Mouse (Mus musculus): ENCODE data around the gene Prpsap1. TPM values are rescaled to one million over a fixed set of nuclear protein-coding genes. Genes with fewer than 3 reads are reported as not detected.
A peak's percentile ranks its signal among the peaks of the same experiment; 100 is the strongest.

Prpsap1 gene
- 160 and 212 TPM in 2 replicates for polyA plus RNA-seq (2014; fragmentation: Nextera tagmentation; extraction: Ambion mirVana)

DNA sequence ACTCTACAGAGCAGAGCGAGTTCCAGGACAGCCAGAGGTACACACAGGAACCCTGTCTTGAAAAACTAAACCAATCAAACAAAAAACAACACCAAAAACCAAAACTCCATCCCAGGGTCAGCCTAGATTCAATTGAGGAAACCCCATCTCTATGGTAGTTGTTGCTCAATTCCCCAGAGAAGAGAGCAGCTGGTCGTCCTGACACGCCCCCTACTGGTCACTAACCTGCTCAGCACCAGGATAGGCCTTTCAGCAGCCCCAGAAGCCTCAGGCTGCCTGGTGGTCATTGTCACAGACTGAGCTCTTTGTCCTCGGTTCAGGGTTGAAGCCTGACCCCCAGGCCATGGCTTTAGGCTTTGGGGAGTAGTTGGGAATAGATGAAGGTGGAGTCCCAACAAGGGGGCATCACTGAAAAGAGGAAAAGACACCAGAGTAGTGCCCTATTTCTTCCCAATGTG is at the start of gene Prpsap1:
Gene Prpsap1, minus strand, starts transcription at position 408 of the 458 bp plus-strand sequence.
- no peak within 1 kb of the TSS for H3K4me3 ChIP-seq (ENCODE audit: low read length)
- H3K27ac ChIP-seq (ENCODE audit: low read depth, low read length) = peak within 1 kb of the TSS; percentile 86; the same call in 1 of the 2 replicates
- peaks cover 15% of the 10 kb centered on the region for H3K4me1 ChIP-seq (ENCODE audit: control insufficient read depth, insufficient read depth, low read length)
- no peak within 1 kb of the TSS for H3K4me2 ChIP-seq (replicated peaks; ENCODE audit: low read depth, low read length)
- 28% methylated on average over 4 of the region's 4 CpGs for WGBS
- no peak within 1 kb of the TSS for H3K9ac ChIP-seq (ENCODE audit: low read depth, low read length)
- no peaks in the 10 kb centered on the region for H3K36me3 ChIP-seq (ENCODE audit: control insufficient read depth, insufficient read depth, low read length)
- H3K9me3 ChIP-seq (ENCODE audit: control insufficient read depth, low read length) = no peaks in the 10 kb centered on the region
- H3K27me3 ChIP-seq (ENCODE audit: control insufficient read depth, insufficient read depth, low read length) = no peaks in the 10 kb centered on the region
- ATAC-seq (ENCODE audit: low FRiP score, low TSS enrichment) = no peak

DNA sequence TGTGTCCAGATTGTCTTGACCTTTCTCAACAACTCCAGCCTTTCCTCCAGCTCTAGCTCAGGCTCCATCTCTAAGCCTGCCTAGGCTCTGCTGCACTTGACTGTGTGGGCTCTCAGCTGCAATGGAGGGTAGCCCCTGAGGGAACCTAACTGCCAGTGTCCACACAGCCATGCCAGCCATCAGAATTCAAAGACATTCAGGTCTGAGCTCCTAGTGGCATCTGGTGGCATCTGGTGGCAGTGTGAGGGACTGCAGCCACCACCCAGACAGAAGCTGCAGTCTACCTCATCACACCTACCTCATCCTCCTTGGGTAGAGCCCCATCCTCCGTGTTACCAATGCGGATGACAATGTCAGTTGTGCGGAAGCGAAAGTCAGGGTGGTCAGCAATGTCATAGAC is 49.1 kb upstream of the Prpsap1 start:
- Histone ChIP-seq H3K27me3 (ENCODE audit: control insufficient read depth, insufficient read depth, low read length) (no peaks in the 10 kb centered on the region), H3K4me3 (ENCODE audit: low read length) (no peak overlapping the region), H3K27ac (ENCODE audit: low read depth, low read length) (no peak overlapping the region), H3K36me3 (ENCODE audit: control insufficient read depth, insufficient read depth, low read length) (peaks cover 93% of the 10 kb centered on the region), H3K9ac (ENCODE audit: low read depth, low read length) (no peak overlapping the region), H3K4me2 (replicated peaks; ENCODE audit: low read depth, low read length) (no peak overlapping the region), H3K9me3 (ENCODE audit: control insufficient read depth, low read length) (no peaks in the 10 kb centered on the region), H3K4me1 (ENCODE audit: control insufficient read depth, insufficient read depth, low read length) (no peaks in the 10 kb centered on the region)
- 84% methylated on average over 4 of the region's 4 CpGs for WGBS
- ATAC-seq (ENCODE audit: low FRiP score, low TSS enrichment) = no peak

DNA sequence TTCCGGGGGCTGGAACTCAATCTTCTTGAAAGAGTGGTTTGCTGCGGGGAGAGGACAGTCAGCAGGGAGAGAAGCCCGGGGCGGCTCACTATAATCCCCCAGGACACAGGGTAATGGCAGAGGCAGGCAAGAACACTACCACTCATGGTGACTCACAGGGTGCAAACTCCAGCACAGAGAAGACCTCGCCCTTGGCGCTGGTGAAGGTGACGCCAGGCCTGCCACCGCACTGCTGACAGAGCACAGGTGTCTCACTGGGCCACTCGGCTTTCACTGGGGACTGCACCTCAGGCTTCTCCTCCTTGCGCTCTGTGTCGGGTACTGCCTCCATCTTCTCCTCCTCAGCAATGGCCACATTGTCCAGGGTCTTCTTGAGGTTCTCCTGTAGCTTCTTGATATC is 47.2 kb upstream of the Prpsap1 start:
- 95% methylated on average over 11 of the region's 11 CpGs for WGBS
- Histone ChIP-seq H3K4me3 (ENCODE audit: low read length) (no peak overlapping the region), H3K9ac (ENCODE audit: low read depth, low read length) (no peak overlapping the region), H3K36me3 (ENCODE audit: control insufficient read depth, insufficient read depth, low read length) (peaks cover 78% of the 10 kb centered on the region), H3K27ac (ENCODE audit: low read depth, low read length) (no peak overlapping the region), H3K4me2 (replicated peaks; ENCODE audit: low read depth, low read length) (no peak overlapping the region), H3K4me1 (ENCODE audit: control insufficient read depth, insufficient read depth, low read length) (no peaks in the 10 kb centered on the region), H3K27me3 (ENCODE audit: control insufficient read depth, insufficient read depth, low read length) (no peaks in the 10 kb centered on the region), H3K9me3 (ENCODE audit: control insufficient read depth, low read length) (no peaks in the 10 kb centered on the region)
- ATAC-seq (ENCODE audit: low FRiP score, low TSS enrichment) = no peak

DNA sequence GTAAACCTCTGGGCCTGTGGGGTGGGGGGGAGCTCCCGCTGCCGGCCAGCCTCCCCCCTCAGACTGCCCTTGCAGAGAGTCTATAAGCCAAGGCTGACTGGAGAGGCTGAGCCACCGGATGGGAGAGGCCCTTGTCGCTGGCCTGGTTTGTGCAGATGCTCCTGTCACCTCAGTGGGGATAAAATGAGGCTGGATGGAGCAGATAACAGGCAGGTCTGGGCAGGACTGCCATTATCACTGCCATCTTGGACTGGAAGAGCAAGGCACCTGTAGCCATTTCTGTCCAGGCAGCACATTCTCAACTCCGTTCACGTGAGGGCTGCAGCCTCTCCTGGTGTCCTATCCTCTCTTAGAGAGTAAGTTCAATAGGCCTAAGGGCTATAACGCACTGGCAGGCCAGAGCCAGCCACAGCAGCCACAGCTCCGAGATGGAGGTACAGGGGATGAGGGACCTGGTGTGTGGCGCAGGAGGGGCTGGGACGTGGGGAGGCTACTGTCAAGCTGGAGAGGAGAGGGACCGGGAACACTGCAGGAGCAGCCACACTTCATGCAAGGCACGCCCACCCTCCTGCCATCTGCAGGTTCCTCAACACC is 44.2 kb upstream of the Prpsap1 start:
- whole genome bisulfite sequencing = 89% methylated on average over 12 of the region's 12 CpGs
- ATAC-seq (ENCODE audit: low FRiP score, low TSS enrichment) = no peak

DNA sequence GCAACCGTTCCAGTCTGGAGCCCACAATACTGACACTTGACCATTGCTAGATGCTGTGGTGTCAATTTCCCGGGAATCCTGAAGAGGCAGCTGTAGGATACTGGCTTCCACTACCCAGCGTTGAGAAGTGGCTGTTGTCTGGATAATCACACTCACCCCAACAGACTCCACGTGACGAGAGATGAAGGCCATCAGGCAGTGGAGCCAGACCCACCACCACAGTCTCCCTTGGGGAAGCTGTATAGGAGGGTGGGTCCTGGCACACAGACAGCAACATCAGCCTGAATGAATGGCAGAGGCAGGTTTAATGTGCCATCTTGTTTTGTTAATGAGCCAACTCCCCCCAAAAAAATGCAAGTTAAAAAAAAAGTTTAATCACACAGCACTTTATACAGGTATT is 43.4 kb upstream of the Prpsap1 start:
- H3K4me2 ChIP-seq (replicated peaks; ENCODE audit: low read depth, low read length) = no peak overlapping the region
- WGBS = 79% methylated on average over 5 of the region's 5 CpGs
- no peak for ATAC-seq (ENCODE audit: low FRiP score, low TSS enrichment)
- peaks cover 40% of the 10 kb centered on the region for H3K36me3 ChIP-seq (ENCODE audit: control insufficient read depth, insufficient read depth, low read length)
- H3K9ac ChIP-seq (ENCODE audit: low read depth, low read length) = no peak overlapping the region
- peaks cover 9% of the 10 kb centered on the region; the same call in 1 of the 2 replicates for H3K27me3 ChIP-seq (ENCODE audit: control insufficient read depth, insufficient read depth, low read length)
- no peak overlapping the region for H3K4me3 ChIP-seq (ENCODE audit: low read length)
- H3K4me1 ChIP-seq (ENCODE audit: control insufficient read depth, insufficient read depth, low read length) = peaks cover 7% of the 10 kb centered on the region; the same call in 1 of the 2 replicates
- H3K27ac ChIP-seq (ENCODE audit: low read depth, low read length) = no peak overlapping the region
- H3K9me3 ChIP-seq (ENCODE audit: control insufficient read depth, low read length) = no peaks in the 10 kb centered on the region

More for the DNA sequence above, 44.2 kb upstream of the Prpsap1 start:
- Histone ChIP-seq H3K4me1 (ENCODE audit: control insufficient read depth, insufficient read depth, low read length) (0 out of 2 replicates have a peak, but pooled peaks cover 5% of the 10 kb centered on the region), H3K4me2 (replicated peaks; ENCODE audit: low read depth, low read length) (no peak overlapping the region), H3K27ac (ENCODE audit: low read depth, low read length) (no peak overlapping the region), H3K36me3 (ENCODE audit: control insufficient read depth, insufficient read depth, low read length) (peaks cover 49% of the 10 kb centered on the region), H3K9me3 (ENCODE audit: control insufficient read depth, low read length) (no peaks in the 10 kb centered on the region), H3K4me3 (ENCODE audit: low read length) (no peak overlapping the region), H3K27me3 (ENCODE audit: control insufficient read depth, insufficient read depth, low read length) (peaks cover 2% of the 10 kb centered on the region; the same call in 1 of the 2 replicates), H3K9ac (ENCODE audit: low read depth, low read length) (no peak overlapping the region)

DNA sequence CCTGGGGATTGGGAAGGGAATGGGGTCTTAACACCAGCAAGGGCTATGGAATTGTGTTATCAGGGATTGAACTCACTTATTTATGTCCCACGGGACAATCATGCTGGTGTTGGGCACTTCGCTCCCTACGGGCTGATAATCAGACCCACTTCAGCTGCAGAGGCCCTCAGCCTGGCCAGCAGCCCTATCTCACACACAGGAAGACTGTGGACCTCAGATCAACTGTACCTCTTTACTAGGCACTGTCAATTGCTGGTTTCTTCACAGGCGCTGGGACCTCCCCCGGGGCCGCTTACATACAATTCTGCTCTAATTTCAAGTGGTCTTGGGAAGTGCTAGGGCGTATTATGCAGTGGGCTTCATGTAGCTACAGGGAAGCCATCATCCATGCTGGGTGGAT is 42.7 kb upstream of the Prpsap1 start:
- Histone ChIP-seq H3K4me2 (replicated peaks; ENCODE audit: low read depth, low read length) (no peak overlapping the region), H3K27ac (ENCODE audit: low read depth, low read length) (no peak overlapping the region), H3K36me3 (ENCODE audit: control insufficient read depth, insufficient read depth, low read length) (peaks cover 34% of the 10 kb centered on the region), H3K9me3 (ENCODE audit: control insufficient read depth, low read length) (no peaks in the 10 kb centered on the region), H3K4me1 (ENCODE audit: control insufficient read depth, insufficient read depth, low read length) (peaks cover 14% of the 10 kb centered on the region; the same call in 1 of the 2 replicates), H3K9ac (ENCODE audit: low read depth, low read length) (no peak overlapping the region), H3K4me3 (ENCODE audit: low read length) (no peak overlapping the region), H3K27me3 (ENCODE audit: control insufficient read depth, insufficient read depth, low read length) (peaks cover 15% of the 10 kb centered on the region)
- 91% methylated on average over 7 of the region's 7 CpGs for WGBS
- no peak for ATAC-seq (ENCODE audit: low FRiP score, low TSS enrichment)

DNA sequence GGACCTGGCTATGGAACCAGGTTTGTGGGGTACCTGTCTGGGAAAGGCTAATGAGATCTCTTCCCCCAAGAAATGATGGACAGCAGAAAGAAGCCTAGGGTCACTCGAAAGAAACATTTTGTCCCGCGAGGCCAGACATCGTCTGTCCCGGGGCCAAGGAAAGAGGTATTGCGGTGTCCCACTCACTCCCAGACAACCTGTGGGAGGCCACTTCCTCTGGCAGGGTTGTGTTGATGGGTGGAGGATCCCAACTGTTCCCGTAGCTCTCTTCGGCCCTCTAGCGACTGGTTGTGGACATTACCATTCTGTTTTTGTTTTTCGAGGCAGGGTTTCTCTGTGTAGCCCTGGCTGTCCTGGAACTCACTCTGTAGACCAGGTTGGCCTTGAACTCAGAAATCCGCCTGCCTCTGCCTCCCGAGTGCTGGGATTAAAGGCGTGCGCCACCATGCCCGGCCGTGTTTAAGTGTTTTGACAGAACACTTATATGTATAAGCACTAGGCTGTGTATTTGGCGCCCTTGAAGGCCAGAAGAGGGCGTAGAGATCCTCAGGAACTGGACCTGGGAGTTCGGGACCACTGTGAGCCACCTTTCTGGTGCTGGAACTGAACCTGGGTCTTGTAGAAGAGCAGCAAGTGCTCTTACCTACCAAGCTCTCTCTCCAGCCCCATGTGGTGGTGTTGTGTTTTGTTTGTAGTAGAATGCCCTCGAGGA is 40.3 kb upstream of the Prpsap1 start:
- Histone ChIP-seq H3K4me2 (replicated peaks; ENCODE audit: low read depth, low read length) (peak overlapping the region; percentile 93), H3K4me1 (ENCODE audit: control insufficient read depth, insufficient read depth, low read length) (peaks cover 27% of the 10 kb centered on the region), H3K4me3 (ENCODE audit: low read length) (peak overlapping the region; percentile 53), H3K9ac (ENCODE audit: low read depth, low read length) (0 out of 2 replicates have a peak overlapping the region, but pooled peaks have one; percentile 57), H3K9me3 (ENCODE audit: control insufficient read depth, low read length) (no peaks in the 10 kb centered on the region), H3K36me3 (ENCODE audit: control insufficient read depth, insufficient read depth, low read length) (peaks cover 10% of the 10 kb centered on the region), H3K27ac (ENCODE audit: low read depth, low read length) (no peak overlapping the region), H3K27me3 (ENCODE audit: control insufficient read depth, insufficient read depth, low read length) (peaks cover 33% of the 10 kb centered on the region)
- WGBS = 17% methylated on average over 20 of the region's 20 CpGs
- ATAC-seq (ENCODE audit: low FRiP score, low TSS enrichment) = peak; percentile 48; the same call in 1 of the 2 replicates

DNA sequence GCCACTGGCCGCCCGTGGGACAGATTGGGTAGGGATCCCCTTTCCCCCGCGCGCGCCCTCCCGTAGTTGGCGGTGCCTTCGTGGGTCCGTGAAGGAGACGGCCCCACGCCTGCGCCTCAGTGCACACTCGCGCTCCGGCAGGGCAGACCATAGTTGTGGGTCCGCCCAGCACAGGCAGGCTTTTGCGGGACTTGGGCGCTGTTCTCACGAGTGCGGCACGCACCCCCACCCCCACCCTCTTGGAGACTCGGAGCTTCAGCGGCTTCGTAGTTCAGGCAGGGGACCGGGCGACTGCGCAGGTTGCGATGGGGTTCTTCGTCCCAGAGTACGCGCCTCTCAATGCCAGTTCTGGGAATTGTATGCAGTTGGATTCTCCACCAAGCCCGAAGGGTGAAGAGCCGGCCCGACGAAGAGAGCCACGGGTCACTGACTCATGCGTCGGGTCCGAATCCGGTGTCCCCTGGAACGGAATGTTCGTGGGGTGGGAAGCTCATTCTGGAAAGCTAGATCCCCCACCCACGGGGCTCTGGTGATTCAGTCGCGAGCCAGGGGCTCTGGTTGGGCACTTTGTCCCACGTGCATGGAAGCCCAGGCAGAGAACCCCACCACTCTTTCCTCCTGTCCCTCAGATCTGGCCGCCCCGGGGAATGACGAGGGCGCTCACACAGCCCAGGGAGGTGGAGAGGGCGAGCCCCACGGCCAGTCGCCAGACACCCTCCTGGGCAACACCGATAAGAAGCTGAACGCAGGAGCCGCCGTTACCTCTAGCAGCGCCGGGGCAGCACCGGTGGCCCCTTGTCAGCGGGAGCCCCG is 39.5 kb upstream of the Prpsap1 start:
- 1% methylated on average over 63 of the region's 63 CpGs for WGBS
- peaks cover 33% of the 10 kb centered on the region for H3K27me3 ChIP-seq (ENCODE audit: control insufficient read depth, insufficient read depth, low read length)
- H3K4me1 ChIP-seq (ENCODE audit: control insufficient read depth, insufficient read depth, low read length) = peaks cover 27% of the 10 kb centered on the region
- peaks cover 3% of the 10 kb centered on the region for H3K36me3 ChIP-seq (ENCODE audit: control insufficient read depth, insufficient read depth, low read length)
- peak overlapping the region; percentile 57 for H3K9ac ChIP-seq (ENCODE audit: low read depth, low read length)
- peak overlapping the region; percentile 53 for H3K4me3 ChIP-seq (ENCODE audit: low read length)
- peak overlapping the region; percentile 93 for H3K4me2 ChIP-seq (replicated peaks; ENCODE audit: low read depth, low read length)
- H3K9me3 ChIP-seq (ENCODE audit: control insufficient read depth, low read length) = no peaks in the 10 kb centered on the region
- no peak overlapping the region for H3K27ac ChIP-seq (ENCODE audit: low read depth, low read length)
- peak; percentile 38 for ATAC-seq (ENCODE audit: low FRiP score, low TSS enrichment)
